Mouse (Mus musculus) hindbrain, embryonic 15.5 days (tissue): Measurements from ENCODE around the gene Mbnl1. TPM values are rescaled to one million over a fixed set of nuclear protein-coding genes. Genes with fewer than 3 reads are reported as not detected.

Source experiments
- ATAC-seq: fragments of 200-750 bp; cut with Nextera tagmentation; 2 replicates; pipeline ENCODE4 v1.8.0; 2017; ENCODE audit warnings: low read depth, moderate number of reproducible peaks, moderate TSS enrichment; ENCODE audit not compliant: low FRiP score
- H3K27ac ChIP-seq: fragments of 300-500 bp; sonication (generic); replicated peaks from 2 replicates; pipeline ENCODE4 v1.5.1; 2015; ENCODE audit warnings: mild to moderate bottlenecking, inconsistent platforms
- H3K27me3 ChIP-seq: fragments of 300-500 bp; sonication (generic); 2 replicates; pipeline ENCODE4 v1.6.1; 2015; ENCODE audit warnings: control low read depth, inconsistent platforms
- H3K36me3 ChIP-seq: fragments of 300-500 bp; sonication (generic); 2 replicates; pipeline ENCODE4 v1.6.1; 2015; ENCODE audit warnings: control low read depth, inconsistent platforms
- H3K4me1 ChIP-seq: fragments of 300-500 bp; sonication (generic); replicated peaks from 2 replicates; pipeline ENCODE4 v1.6.1; 2015; ENCODE audit warnings: control low read depth, inconsistent platforms
- H3K4me2 ChIP-seq: fragments of 300-500 bp; sonication (generic); 2 replicates; pipeline ENCODE4 v1.6.1; 2015; ENCODE audit warnings: moderate library complexity, mild to moderate bottlenecking, inconsistent platforms
- H3K4me3 ChIP-seq: fragments of 300-500 bp; sonication (generic); 2 replicates; pipeline ENCODE4 v1.5.1; 2015; ENCODE audit warnings: mild to moderate bottlenecking, inconsistent platforms
- H3K9ac ChIP-seq: fragments of 300-500 bp; sonication (generic); 2 replicates; pipeline ENCODE4 v1.6.1; 2015; ENCODE audit warnings: inconsistent platforms
- H3K9me3 ChIP-seq: fragments of 300-500 bp; sonication (generic); 2 replicates; pipeline ENCODE4 v1.6.1; 2016; ENCODE audit warnings: control low read depth, inconsistent platforms
- WGBS: fragments of 180-500 bp; shearing (Covaris S2); methylation state at CpG from one replicate; pipeline ENCODE4 v1.1.7; 2015; 5-methylcytosine and 5-hydroxymethylcytosine counted together
- polyA plus RNA-seq: library from polyadenylated mRNA; unstranded; fragments of >200 nt; fragmentation: Nextera tagmentation; extraction: Ambion mirVana; gene quantifications from 2 replicates; pipeline ENCODE4 v1.2.1, GENCODE M21; 2015

The Mbnl1 gene
- polyA plus RNA-seq, 1 experiment from 2014 or later, result 46.0 TPM

GRCm38 (mm10) chr3:60565204-60565603, 92.6 kb downstream of the Mbnl1 start:
- Histone ChIP-seq H3K9ac (no peak overlapping the region), H3K27me3 (no peaks in the 10 kb centered on the region), H3K36me3 (no peaks in the 10 kb centered on the region), H3K9me3 (no peaks in the 10 kb centered on the region), H3K27ac (no peak overlapping the region), H3K4me3 (no peak overlapping the region), H3K4me1 (peaks cover 36% of the 10 kb centered on the region), H3K4me2 (no peak overlapping the region)
- 85% methylated on average over 3 of the region's 3 CpGs for WGBS
- no peak for ATAC-seq

GRCm38 (mm10) chr3:60565950-60566349, 93.3 kb downstream of the Mbnl1 start:
- Histone ChIP-seq H3K4me2 (no peak overlapping the region), H3K27me3 (no peaks in the 10 kb centered on the region), H3K4me1 (peaks cover 41% of the 10 kb centered on the region), H3K9ac (no peak overlapping the region), H3K9me3 (no peaks in the 10 kb centered on the region), H3K4me3 (no peak overlapping the region), H3K27ac (no peak overlapping the region), H3K36me3 (no peaks in the 10 kb centered on the region)
- 0 out of 2 replicates have a peak, but pooled peaks have one; percentile 10 for ATAC-seq
- WGBS, result 70% methylated on average over 3 of the region's 3 CpGs

DNA sequence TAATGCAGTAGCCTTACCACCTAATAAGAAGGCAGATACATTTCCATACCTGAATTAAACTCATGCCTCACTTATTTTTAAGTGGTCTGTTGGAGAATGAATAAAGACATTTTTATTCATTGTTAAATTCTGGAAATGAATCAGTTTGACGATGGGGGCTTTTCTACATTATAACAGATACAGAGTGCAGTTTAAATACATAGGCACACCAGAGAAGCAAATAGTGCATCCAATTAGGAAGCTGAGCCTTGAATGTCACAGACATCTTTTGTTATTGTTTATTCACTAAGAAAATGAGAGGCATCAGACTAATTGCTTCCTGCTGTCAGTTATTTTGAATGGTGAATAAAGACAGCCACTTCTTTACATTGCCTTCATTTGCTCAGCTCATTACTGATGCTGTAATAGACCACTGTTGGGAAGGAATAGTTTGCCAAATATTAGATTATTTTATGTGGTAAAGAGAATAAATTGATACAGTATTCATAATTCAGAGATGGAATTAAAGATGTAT, 95.6 kb downstream of the Mbnl1 start:
- Histone ChIP-seq H3K4me2 (no peak overlapping the region), H3K9ac (no peak overlapping the region), H3K9me3 (no peaks in the 10 kb centered on the region), H3K4me1 (peaks cover 39% of the 10 kb centered on the region), H3K4me3 (no peak overlapping the region), H3K27me3 (no peaks in the 10 kb centered on the region), H3K27ac (no peak overlapping the region), H3K36me3 (no peaks in the 10 kb centered on the region)
- 19% methylated on average over 1 of the region's 1 CpGs for WGBS
- ATAC-seq, result no peak

DNA sequence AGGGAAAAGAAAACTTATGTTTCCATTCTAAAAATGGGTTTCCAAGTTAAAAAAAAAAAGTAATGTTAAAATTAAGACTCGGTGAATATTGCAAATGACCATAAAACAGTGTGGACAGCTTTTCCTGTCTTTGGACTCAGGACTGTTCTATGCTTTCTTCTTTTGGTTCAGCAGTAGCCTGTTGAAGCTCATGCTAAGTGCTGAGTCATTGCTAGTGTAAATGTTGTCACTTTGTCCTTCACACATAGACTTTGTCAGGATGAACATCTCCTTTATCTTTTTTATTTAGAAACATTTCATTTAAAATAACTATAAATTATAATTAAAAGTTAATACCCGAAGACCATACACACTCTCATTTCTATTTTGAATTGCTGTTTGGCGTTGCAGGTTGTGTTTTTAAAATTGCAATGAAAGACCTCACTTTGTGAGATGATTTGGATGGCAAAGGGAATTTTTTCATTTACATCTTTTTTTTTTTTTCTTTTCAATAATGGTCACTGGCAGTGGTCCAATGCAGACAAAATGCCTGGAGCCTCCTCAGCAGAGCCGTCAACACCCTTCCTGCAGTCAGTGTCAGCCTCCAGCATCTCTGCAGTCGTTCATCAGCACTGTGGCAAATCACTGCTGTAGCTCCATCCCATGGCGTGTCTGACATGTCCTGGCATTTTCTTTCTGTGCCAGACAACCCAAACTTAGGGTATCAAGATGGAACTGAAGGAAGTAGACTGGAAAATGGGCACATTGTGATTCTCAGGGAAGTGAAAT, 96.4 kb downstream of the Mbnl1 start:
- 51% methylated on average over 6 of the region's 6 CpGs for WGBS
- Histone ChIP-seq H3K27ac (no peak overlapping the region), H3K4me2 (no peak overlapping the region), H3K9me3 (no peaks in the 10 kb centered on the region), H3K4me3 (no peak overlapping the region), H3K4me1 (peaks cover 31% of the 10 kb centered on the region), H3K27me3 (no peaks in the 10 kb centered on the region), H3K36me3 (no peaks in the 10 kb centered on the region), H3K9ac (no peak overlapping the region)
- ATAC-seq, result no peak

- no peak for ATAC-seq
Observed at GRCm38 (mm10) chr3:60569781-60570180, 97.2 kb downstream of the Mbnl1 start.

DNA sequence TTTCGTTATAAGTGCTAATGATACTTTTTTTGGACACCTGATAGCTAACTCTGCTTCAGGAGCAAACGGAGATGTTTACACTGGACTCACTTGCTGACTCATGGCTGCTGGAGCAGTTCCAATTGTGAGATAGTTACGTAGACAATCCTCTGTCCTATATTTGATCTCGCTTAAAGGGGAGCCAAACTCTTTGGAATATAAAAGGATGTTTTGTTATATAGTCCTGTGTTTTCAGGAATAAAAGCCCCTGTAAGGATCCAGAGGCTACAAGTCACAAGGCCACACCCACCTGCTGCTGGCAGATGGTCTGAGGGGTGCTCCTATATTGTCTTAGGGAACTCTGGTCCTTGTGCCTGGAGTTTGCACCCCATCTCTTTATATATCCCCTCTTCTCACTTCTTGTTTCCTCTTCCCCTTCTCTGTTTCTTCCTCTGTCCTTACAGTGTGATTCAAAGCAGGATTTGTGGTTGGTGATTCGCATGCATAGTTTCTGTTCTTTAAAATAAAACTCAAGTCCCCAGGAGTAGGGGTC, 97.9 kb downstream of the Mbnl1 start:
- Histone ChIP-seq H3K27me3 (no peaks in the 10 kb centered on the region), H3K9ac (no peak overlapping the region), H3K4me3 (no peak overlapping the region), H3K4me2 (no peak overlapping the region), H3K4me1 (peaks cover 23% of the 10 kb centered on the region), H3K36me3 (no peaks in the 10 kb centered on the region), H3K27ac (no peak overlapping the region), H3K9me3 (no peaks in the 10 kb centered on the region)
- 58% methylated on average over 5 of the region's 5 CpGs for WGBS
- ATAC-seq, result no peak

More at GRCm38 (mm10) chr3:60569781-60570180, 97.2 kb downstream of the Mbnl1 start:
- H3K27me3 ChIP-seq, result no peaks in the 10 kb centered on the region
- H3K27ac ChIP-seq, result no peak overlapping the region
- no peak overlapping the region for H3K4me2 ChIP-seq
- WGBS, result 30% methylated on average over 2 of the region's 2 CpGs
- no peaks in the 10 kb centered on the region for H3K36me3 ChIP-seq
- H3K4me3 ChIP-seq, result no peak overlapping the region
- no peaks in the 10 kb centered on the region for H3K9me3 ChIP-seq
- peaks cover 23% of the 10 kb centered on the region for H3K4me1 ChIP-seq
- H3K9ac ChIP-seq, result no peak overlapping the region

DNA sequence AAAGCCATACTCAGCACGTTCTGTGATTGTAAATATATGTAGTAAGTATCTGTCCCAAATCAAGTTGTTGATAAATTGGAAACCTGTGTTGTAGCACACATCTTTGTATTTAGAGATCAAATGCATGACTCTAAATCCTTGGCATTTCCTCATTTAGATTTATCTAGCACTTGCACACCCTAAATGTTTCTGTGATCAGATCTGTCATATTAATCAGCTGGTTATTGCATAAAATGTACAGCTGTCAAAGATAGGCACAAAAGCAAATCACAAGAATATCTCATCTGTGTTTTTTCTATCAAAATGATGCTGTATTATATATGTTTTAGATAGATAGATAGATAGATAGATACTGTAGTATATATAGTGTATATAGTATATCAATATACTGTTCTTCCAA, 98.9 kb downstream of the Mbnl1 start:
- Histone ChIP-seq H3K9me3 (no peaks in the 10 kb centered on the region), H3K36me3 (no peaks in the 10 kb centered on the region), H3K4me1 (peaks cover 23% of the 10 kb centered on the region), H3K27me3 (no peaks in the 10 kb centered on the region), H3K4me3 (no peak overlapping the region), H3K9ac (no peak overlapping the region), H3K27ac (no peak overlapping the region), H3K4me2 (no peak overlapping the region)
- WGBS, result 74% methylated on average over 1 of the region's 1 CpGs
- ATAC-seq, result no peak

GRCm38 (mm10) chr3:60574199-60574598, 101.6 kb downstream of the Mbnl1 start:
- H3K9ac ChIP-seq, result no peak overlapping the region
- WGBS, result 95% methylated on average over 9 of the region's 9 CpGs
- no peaks in the 10 kb centered on the region for H3K9me3 ChIP-seq
- H3K4me2 ChIP-seq, result no peak overlapping the region
- no peak for ATAC-seq
- no peaks in the 10 kb centered on the region for H3K36me3 ChIP-seq
- no peak overlapping the region for H3K27ac ChIP-seq
- H3K27me3 ChIP-seq, result no peaks in the 10 kb centered on the region
- H3K4me3 ChIP-seq, result no peak overlapping the region
- peaks cover 33% of the 10 kb centered on the region for H3K4me1 ChIP-seq

DNA sequence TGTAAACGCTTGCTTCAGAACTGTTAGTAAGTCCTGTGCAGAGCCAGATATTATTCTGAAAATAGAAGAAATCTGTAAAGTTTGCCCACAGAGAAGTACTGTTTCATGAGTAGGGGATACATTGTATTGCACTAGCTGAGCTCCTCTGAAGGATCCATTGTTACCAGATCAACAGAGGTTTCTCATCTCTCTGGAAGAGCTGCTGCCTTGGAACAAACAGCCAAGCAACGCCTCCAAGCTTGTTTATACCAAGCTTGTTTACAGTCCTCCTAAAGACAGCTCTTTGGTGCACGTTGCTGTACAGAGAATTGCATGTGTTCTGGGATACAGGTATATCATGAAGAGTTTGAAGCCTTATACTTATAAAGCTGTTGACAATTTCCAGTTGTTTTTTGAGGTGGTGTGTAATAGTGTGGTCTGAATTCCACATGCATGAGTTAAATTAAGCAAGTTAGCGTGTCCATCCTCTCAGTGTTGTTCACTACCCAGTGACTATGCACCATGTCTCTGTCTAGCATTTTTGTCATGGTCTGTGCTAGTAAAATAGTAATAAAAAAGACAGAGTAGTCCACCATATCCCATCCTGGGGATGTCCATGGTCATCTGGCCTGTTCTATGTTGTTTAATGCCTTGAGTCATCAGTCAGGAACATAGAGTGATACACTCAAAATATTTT, 102.4 kb downstream of the Mbnl1 start:
- Histone ChIP-seq H3K9ac (no peak overlapping the region), H3K4me2 (no peak overlapping the region), H3K4me1 (peaks cover 26% of the 10 kb centered on the region), H3K4me3 (no peak overlapping the region), H3K9me3 (no peaks in the 10 kb centered on the region), H3K36me3 (no peaks in the 10 kb centered on the region), H3K27me3 (no peaks in the 10 kb centered on the region), H3K27ac (no peak overlapping the region)
- WGBS, result 95% methylated on average over 4 of the region's 4 CpGs
- no peak for ATAC-seq

DNA sequence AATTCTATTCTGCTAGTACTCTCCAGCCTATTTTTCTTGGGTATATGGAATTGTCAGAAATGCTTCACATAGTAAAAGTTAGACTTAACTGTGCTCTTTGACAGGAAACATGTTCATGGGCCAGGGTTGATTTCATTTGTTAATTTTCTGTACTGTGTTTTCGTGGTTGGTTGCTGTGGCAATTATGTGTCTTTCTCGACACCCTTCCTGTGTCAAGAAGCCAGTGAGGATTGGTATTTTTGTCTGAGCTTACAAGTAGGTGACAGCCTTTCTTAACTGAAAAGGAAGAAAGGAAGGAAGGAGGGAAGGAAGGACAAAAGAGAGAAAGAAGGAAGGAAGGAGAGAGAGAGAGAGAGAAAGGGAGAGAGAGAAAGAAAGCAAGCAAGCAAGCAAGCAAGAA, 103.3 kb downstream of the Mbnl1 start:
- ATAC-seq, result no peak
- Histone ChIP-seq H3K4me1 (peaks cover 21% of the 10 kb centered on the region), H3K27ac (peak overlapping the region; percentile 34; the same call in 1 of the 2 replicates), H3K4me3 (no peak overlapping the region), H3K9ac (no peak overlapping the region), H3K4me2 (no peak overlapping the region), H3K9me3 (no peaks in the 10 kb centered on the region), H3K36me3 (no peaks in the 10 kb centered on the region), H3K27me3 (no peaks in the 10 kb centered on the region)
- WGBS, result 36% methylated on average over 2 of the region's 2 CpGs

GRCm38 (mm10) chr3:60576366-60577046, 103.9 kb downstream of the Mbnl1 start:
- H3K4me3 ChIP-seq, result no peak overlapping the region
- H3K4me1 ChIP-seq, result peaks cover 21% of the 10 kb centered on the region
- no peaks in the 10 kb centered on the region for H3K9me3 ChIP-seq
- WGBS, result 62% methylated on average over 9 of the region's 9 CpGs
- ATAC-seq, result no peak
- H3K27me3 ChIP-seq, result no peaks in the 10 kb centered on the region
- 0 out of 2 replicates have a peak overlapping the region, but pooled peaks have one; percentile 34 for H3K27ac ChIP-seq
- no peaks in the 10 kb centered on the region for H3K36me3 ChIP-seq
- no peak overlapping the region for H3K9ac ChIP-seq
- 0 out of 2 replicates have a peak overlapping the region, but pooled peaks have one; percentile 6 for H3K4me2 ChIP-seq

DNA sequence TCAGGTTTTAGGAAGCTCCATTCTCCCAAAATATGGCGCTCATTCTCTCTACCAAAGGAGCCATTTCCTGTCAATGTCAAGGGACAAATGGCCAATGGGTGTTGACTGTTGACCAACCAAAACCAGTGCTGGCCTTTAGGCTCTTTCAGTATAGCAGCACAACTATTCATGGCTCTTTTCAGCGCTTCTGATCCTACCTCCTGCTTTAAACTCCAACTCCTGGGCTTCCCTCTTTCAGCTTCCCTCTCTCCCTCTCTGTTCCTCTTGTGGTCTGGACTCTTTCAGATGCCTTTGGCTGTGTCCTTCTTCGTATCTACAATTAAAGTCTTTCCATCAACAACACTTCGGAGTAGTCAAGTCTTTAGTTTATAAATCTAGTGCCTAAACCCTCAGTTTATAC, 107.2 kb downstream of the Mbnl1 start:
- ATAC-seq, result no peak
- H3K4me1 ChIP-seq, result peaks cover 21% of the 10 kb centered on the region
- no peak overlapping the region for H3K4me3 ChIP-seq
- H3K27me3 ChIP-seq, result no peaks in the 10 kb centered on the region
- H3K27ac ChIP-seq, result no peak overlapping the region
- H3K9me3 ChIP-seq, result no peaks in the 10 kb centered on the region
- no peaks in the 10 kb centered on the region for H3K36me3 ChIP-seq
- no peak overlapping the region for H3K4me2 ChIP-seq
- no peak overlapping the region for H3K9ac ChIP-seq
- WGBS, result 94% methylated on average over 4 of the region's 4 CpGs
